Mouse (Mus musculus): Measurements from ENCODE around the gene Herc2.

DNA sequence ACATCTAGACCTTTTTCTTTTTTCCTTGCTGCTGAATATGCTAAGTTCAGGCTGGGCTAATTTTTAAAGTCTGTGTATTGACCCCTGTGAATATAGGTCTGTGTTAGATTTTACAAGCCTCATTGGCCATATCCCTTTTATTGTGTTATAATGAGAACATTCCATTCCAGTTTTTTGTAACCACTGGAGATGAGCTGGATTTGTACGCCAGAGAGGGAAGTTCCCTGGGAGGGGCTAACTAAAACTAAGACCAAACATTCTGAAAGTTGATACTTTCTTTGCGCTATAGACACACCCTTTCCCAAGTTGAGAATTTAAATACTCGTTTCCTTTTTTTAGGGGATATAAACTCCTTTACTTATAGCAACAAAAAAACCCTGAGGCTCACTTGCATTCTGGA, 154.9 kb downstream of the Herc2 start:
- TF ChIP-seq CTCF (IDR thresholded peaks at IDR 0.05; ENCODE audit: extremely low read depth, insufficient read depth, insufficient read length, insufficient replicate concordance), result no peak
- no peak for TF ChIP-seq POLR2A (IDR thresholded peaks at IDR 0.05; ENCODE audit: low read depth, low read length)

Data from spleen, adult 2 months (tissue).